Mouse (Mus musculus) stomach, postnatal 0 days (tissue): ENCODE measurements around the gene Skint6. TPM values are rescaled to one million over a fixed set of nuclear protein-coding genes. Genes with fewer than 3 reads are reported as not detected.

Experiments
- ATAC-seq: fragments of 200-750 bp; cut with Nextera tagmentation; 2 replicates; pipeline ENCODE4 v1.8.0; 2017; ENCODE audit not compliant: low FRiP score, low TSS enrichment
- DNase-seq: peaks from one replicate; pipeline ENCODE4 v3.0.0-alpha.2; 2016; ENCODE audit warnings: low spot score
- H3K27ac ChIP-seq: fragments of 300-500 bp; sonication (generic); replicated peaks from 2 replicates; pipeline ENCODE4 v1.5.1; 2014; ENCODE audit warnings: mild to moderate bottlenecking, control low read depth
- H3K27me3 ChIP-seq: fragments of 300-500 bp; sonication (generic); 2 replicates; pipeline ENCODE4 v1.6.1; 2014; ENCODE audit warnings: low read length; ENCODE audit not compliant: control insufficient read depth, insufficient read depth
- H3K36me3 ChIP-seq: fragments of 300-500 bp; sonication (generic); 2 replicates; pipeline ENCODE4 v1.6.1; 2014; ENCODE audit warnings: low read length, mixed read lengths; ENCODE audit not compliant: control insufficient read depth, insufficient read depth
- H3K4me1 ChIP-seq: fragments of 300-500 bp; sonication (generic); replicated peaks from 2 replicates; pipeline ENCODE4 v1.6.1; 2014; ENCODE audit warnings: antibody characterized with exemption; ENCODE audit not compliant: control insufficient read depth, insufficient read depth
- H3K4me2 ChIP-seq: fragments of 300-500 bp; sonication (generic); replicated peaks from 2 replicates; pipeline ENCODE4 v1.6.1; 2014; ENCODE audit warnings: low read depth, mild to moderate bottlenecking, control low read depth, moderate library complexity
- H3K4me3 ChIP-seq: fragments of 300-500 bp; sonication (generic); 2 replicates; pipeline ENCODE4 v1.5.1; 2014; ENCODE audit warnings: low read depth, low read length, control low read depth
- H3K9ac ChIP-seq: fragments of 300-500 bp; sonication (generic); 2 replicates; pipeline ENCODE4 v1.6.1; 2014; ENCODE audit warnings: mild to moderate bottlenecking, low read length, control low read depth, mixed read lengths
- H3K9me3 ChIP-seq: fragments of 300-500 bp; sonication (generic); 2 replicates; pipeline ENCODE4 v1.6.1; 2016; ENCODE audit warnings: low read length; ENCODE audit not compliant: control insufficient read depth
- CTCF ChIP-seq: IDR thresholded peaks from 2 replicates; pipeline ENCODE4 v1.5.1; 2016; ENCODE audit warnings: antibody characterized with exemption, low read depth, mild to moderate bottlenecking, moderate library complexity
- EP300 ChIP-seq: optimal IDR thresholded peaks from 2 replicates; pipeline ENCODE3; 2016; ENCODE audit warnings: antibody characterized with exemption
- WGBS: fragments of 180-500 bp; shearing (Covaris S2); extraction: QIAGEN DNeasy Blood & Tissue Kit; methylation state at CpG from one replicate; pipeline ENCODE4 v1.1.7; 2014; 5-methylcytosine and 5-hydroxymethylcytosine counted together
- polyA plus RNA-seq: library from polyadenylated mRNA; unstranded; fragments of >200 nt; fragmentation: Nextera tagmentation; extraction: Ambion mirVana; gene quantifications from 2 replicates; pipeline ENCODE4 v1.2.1, GENCODE M21; 2015

Gene Skint6
- polyA plus RNA-seq, 1 experiment from 2014 or later = 4.0 TPM

GRCm38 (mm10) chr4:112790646-112791045 is 496.1 kb downstream of the Skint6 start:
- Histone ChIP-seq H3K4me3 (no peak overlapping the region), H3K4me1 (no peaks in the 10 kb centered on the region), H3K9me3 (no peaks in the 10 kb centered on the region), H3K27ac (no peak overlapping the region), H3K4me2 (no peak overlapping the region), H3K27me3 (no peaks in the 10 kb centered on the region), H3K36me3 (no peaks in the 10 kb centered on the region), H3K9ac (no peak overlapping the region)
- 0% methylated on average over 1 of the region's 1 CpGs for WGBS
- peak; percentile 20 for DNase-seq
- TF ChIP-seq CTCF (peak; percentile 68), EP300 (no peak)
- ATAC-seq = no peak

- TF ChIP-seq CTCF (no peak), EP300 (no peak)
- Histone ChIP-seq H3K4me3 (no peak within 1 kb of the TSS), H3K4me1 (no peaks in the 10 kb centered on the region), H3K4me2 (no peak within 1 kb of the TSS), H3K36me3 (no peaks in the 10 kb centered on the region), H3K9me3 (no peaks in the 10 kb centered on the region), H3K27me3 (no peaks in the 10 kb centered on the region), H3K27ac (no peak within 1 kb of the TSS), H3K9ac (no peak within 1 kb of the TSS)
- DNase-seq (no peak), ATAC-seq (no peak)
- WGBS = 66% methylated on average over 1 of the region's 1 CpGs
Measured at GRCm38 (mm10) chr4:112774766-112775165, 512.0 kb downstream of the Skint6 start, which contains the start of gene Skint10. Skint10 (minus strand) TSS chr4:112774866.
